Mouse (Mus musculus) B cell, adult 62 days (primary cell): Measurements from ENCODE around the gene Vmn2r11. TPM values are rescaled to one million over a fixed set of nuclear protein-coding genes. Genes with fewer than 3 reads are reported as not detected.

Experiments used
- total RNA-seq: library from RNA; stranded (reverse); gene quantifications from 4 replicates; pipeline ENCODE4 v1.2.4, GENCODE M21; 2023

Vmn2r11 gene
- total RNA-seq = not detected in 4 replicates

GRCm38 (mm10) chr5:109059469-109059868 lies at the start of gene Vmn2r11:
Gene Vmn2r11 (minus strand): TSS chr5:109059569.

GRCm38 (mm10) chr5:109097850-109098249 lies 38.5 kb upstream of the Vmn2r11 start, which contains the start of gene Vmn2r12:
Gene Vmn2r12 (minus strand): TSS chr5:109097950.

DNA sequence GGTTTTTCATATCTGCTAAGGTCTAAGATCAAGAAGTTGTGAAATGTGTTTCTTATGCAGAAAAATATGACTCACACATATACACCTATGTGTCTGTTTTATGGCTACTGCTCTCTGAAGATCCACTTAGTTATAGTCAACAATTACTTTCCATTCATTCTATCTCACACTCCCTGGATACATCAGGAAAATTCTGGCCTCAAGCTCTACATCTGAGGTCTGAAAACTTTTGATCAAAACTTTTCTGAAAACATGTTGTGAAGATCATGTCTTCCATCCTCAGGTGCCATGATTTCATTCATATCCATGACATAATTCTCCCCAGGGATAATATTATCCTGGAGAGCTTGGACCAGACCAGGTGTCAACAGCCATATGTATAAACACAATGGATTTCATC lies 52.9 kb downstream of the Vmn2r11 start, which contains the start of gene Vmn2r10:
TSS of gene Vmn2r10 (minus strand) at position 101 of the 400 bp plus-strand sequence.

Other genes starting within 250 kb of the Vmn2r11 start
- gene Vmn2r9, start 207.0 kb downstream of the Vmn2r11 start, total RNA-seq = not detected in 4 replicates
- not detected in 4 replicates for gene Vmn2r10, start 53.0 kb downstream of the Vmn2r11 start, total RNA-seq
- not detected in 4 replicates for gene Vmn2r12, start 38.4 kb upstream of the Vmn2r11 start, total RNA-seq
- not detected in 4 replicates for gene Vmn2r13, start 132.6 kb upstream of the Vmn2r11 start, total RNA-seq
- gene Vmn2r14, start 165.1 kb upstream of the Vmn2r11 start, total RNA-seq = not detected in 4 replicates
- gene Vmn2r15, start 238.1 kb upstream of the Vmn2r11 start, total RNA-seq = not detected in 4 replicates